In genomic region chr16:92868550-92868949, GRCm38 (mm10) we compare ENCODE assay signal across 25 mouse cellular contexts. TPM values are rescaled to one million over a fixed set of nuclear protein-coding genes. Genes with fewer than 3 reads are reported as not detected.
A peak's percentile ranks its signal among the peaks of the same experiment; 100 is the strongest.
DNase-seq lines count a peak whose midpoint lies in the region; ATAC-seq lines count a peak whose summit lies in the region.
"Had no signal": no experiment of that assay in that cellular context is flagged by ENCODE, and none has a peak within 500 bp of the region (broad histone marks: within the 10 kb centered on the region; RNA-seq: fewer than 3 reads in every experiment).

No protein-coding gene starts in this region.

- H3K4me1 ChIP-seq in megakaryocyte, embryonic 14.5 days = peaks cover 93% of the 10 kb centered on the region
- H3K4me1 ChIP-seq in midbrain, embryonic 13.5 days (replicated peaks) = no peaks in the 10 kb centered on the region
- H3K4me1 ChIP-seq: embryonic facial prominence, embryonic 12.5 days; forebrain, embryonic 13.5 days; hindbrain, embryonic 10.5 days had no signal

- H3K9ac ChIP-seq in midbrain, embryonic 13.5 days (replicated peaks) = no peak overlapping the region
- H3K9ac ChIP-seq: embryonic facial prominence, embryonic 12.5 days; forebrain, embryonic 13.5 days; lung, embryonic 15.5 days had no signal

- H3K27me3 ChIP-seq in megakaryocyte, embryonic 14.5 days (replicated peaks) = no peaks in the 10 kb centered on the region
- no peaks in the 10 kb centered on the region for H3K27me3 ChIP-seq in midbrain, embryonic 13.5 days
- H3K27me3 ChIP-seq: embryonic facial prominence, embryonic 12.5 days; forebrain, embryonic 13.5 days; lung, embryonic 15.5 days had no signal

- 90% methylated on average over 4 of the region's 4 CpGs for WGBS in midbrain, embryonic 13.5 days

- no peaks in the 10 kb centered on the region for H3K9me3 ChIP-seq in megakaryocyte, embryonic 14.5 days
- H3K9me3 ChIP-seq in midbrain, embryonic 13.5 days = no peaks in the 10 kb centered on the region
- H3K9me3 ChIP-seq: embryonic facial prominence, embryonic 12.5 days; forebrain, embryonic 13.5 days; heart, embryonic 10.5 days; hindbrain, embryonic 10.5 days; limb, embryonic 10.5 days; lung, embryonic 15.5 days had no signal

- no peak for ATAC-seq in megakaryocyte, adult 5-6 weeks (ENCODE audit: poor library complexity, severe bottlenecking)
- no peak for ATAC-seq in erythroblast, adult 5-6 weeks (replicated peaks; ENCODE audit: low FRiP score, poor library complexity, severe bottlenecking)
- ATAC-seq in midbrain, embryonic 13.5 days = no peak
- ATAC-seq: forebrain, embryonic 13.5 days; hindbrain, embryonic 16.5 days; intestine, embryonic 16.5 days had no signal

- H3K4me3 ChIP-seq in megakaryocyte, embryonic 14.5 days (replicated peaks) = peak overlapping the region; percentile 59
- no peak overlapping the region for H3K4me3 ChIP-seq in midbrain, embryonic 13.5 days (replicated peaks)
- H3K4me3 ChIP-seq: embryonic facial prominence, embryonic 12.5 days; erythroblast, embryonic 14.5 days; forebrain, embryonic 13.5 days; gastrocnemius, adult 2 months; heart, embryonic 10.5 days; hindbrain, embryonic 10.5 days; limb, embryonic 10.5 days; lung, embryonic 15.5 days had no signal

- no peak overlapping the region for H3K4me2 ChIP-seq in midbrain, embryonic 13.5 days (replicated peaks)
- H3K4me2 ChIP-seq: embryonic facial prominence, embryonic 12.5 days; forebrain, embryonic 13.5 days; lung, embryonic 15.5 days; midbrain, embryonic 11.5 days had no signal

- intact Hi-C loops in heart, postnatal 25 days (cut with DNase I) = no loop called here

- peak; percentile 91 for DNase-seq in heart, adult 11 months
- DNase-seq in heart, postnatal 25 days (ENCODE audit: low spot score) = no peak
- DNase-seq in induced T-regulatory cell, adult 2 months (ENCODE audit: low read depth) = peak; percentile 37
- DNase-seq in gastrocnemius, postnatal 10 days = no peak
- DNase-seq: adrenal gland, postnatal 25 days; cerebellum, adult 11-12 months; cerebellum, postnatal 10 days; gastrocnemius, adult 2 months; kidney, postnatal 25 days; lung, postnatal 36 days; right cerebral cortex, postnatal 14 days had no signal

- peaks cover 3% of the 10 kb centered on the region for H3K36me3 ChIP-seq in megakaryocyte, embryonic 14.5 days (replicated peaks; ENCODE audit: low read length)
- H3K36me3 ChIP-seq in midbrain, embryonic 13.5 days = no peaks in the 10 kb centered on the region
- H3K36me3 ChIP-seq: embryonic facial prominence, embryonic 12.5 days; heart, embryonic 10.5 days; hindbrain, embryonic 10.5 days; limb, embryonic 10.5 days; lung, embryonic 15.5 days had no signal

- H3K27ac ChIP-seq in midbrain, embryonic 13.5 days = no peak overlapping the region
- H3K27ac ChIP-seq: embryonic facial prominence, embryonic 12.5 days; forebrain, embryonic 13.5 days; gastrocnemius, adult 2 months; heart, embryonic 10.5 days; hindbrain, embryonic 10.5 days; limb, embryonic 10.5 days; lung, embryonic 15.5 days had no signal

RNA-seq across cellular contexts. Expression of gene Runx1, which starts 42.6 kb away (rescaled TPM):
- total RNA-seq in heart, postnatal 25 days (2021) = 1 to 10 TPM; 2.0 to 2.1 TPM
- 322 and 895 TPM in 2 replicates for polyA plus RNA-seq in megakaryocyte, embryonic 14.5 days (2012; ENCODE audit: insufficient read depth, low replicate concordance)
- 93.4 and 112 TPM in 2 replicates for total RNA-seq in megakaryocyte, adult 5-6 weeks (2015)
- total RNA-seq in megakaryocyte, adult 5-6 weeks (2017) = 44.7 and 61.5 TPM in 2 replicates
- total RNA-seq in erythroblast, adult 5-6 weeks (2015; ENCODE audit: low replicate concordance) = 112 and 155 TPM in 2 replicates
- total RNA-seq in erythroblast, adult 5-6 weeks (2017; ENCODE audit: low replicate concordance) = 117 and 121 TPM in 2 replicates
- 10 to 100 TPM in 1 of 2 experiments, 1 to 10 TPM in 1; 8.8 to 14.8 TPM for total RNA-seq in gastrocnemius, postnatal 10 days (2021)
- 0.52 and 1.1 TPM in 2 replicates for polyA plus RNA-seq in midbrain, embryonic 13.5 days (2015; fragmentation: Nextera tagmentation; extraction: Ambion mirVana)

Comparison
In these comparisons a context has a peak if more than half of its experiments do, and no peak if none do; other contexts are left out.
1. DNase-seq: peak in heart, adult 11 months (single experiment) and induced T-regulatory cell, adult 2 months (single experiment); none in heart, postnatal 25 days (single experiment) and gastrocnemius, postnatal 10 days (single experiment).